Mouse (Mus musculus) 3134 (cell line): ENCODE results near the gene Cdk6.
A peak's percentile ranks its signal among the peaks of the same experiment; 100 is the strongest.
"Not testable (repeated sequence)": the region's sequence is repeated elsewhere in the genome, so short reads cannot be mapped to it uniquely, and the experiment has no call there.

Experiments used
- DNase-seq: peaks from one replicate; pipeline ENCODE4 v3.0.0-alpha.2; 2011; ENCODE audit warnings: low spot score; ENCODE audit not compliant: insufficient read length; ENCODE audit errors: extremely low read depth

Gene Cdk6

GRCm38 (mm10) chr5:3418183-3418582, 76.9 kb downstream of the Cdk6 start:
- DNase-seq: not testable (repeated sequence)

DNA sequence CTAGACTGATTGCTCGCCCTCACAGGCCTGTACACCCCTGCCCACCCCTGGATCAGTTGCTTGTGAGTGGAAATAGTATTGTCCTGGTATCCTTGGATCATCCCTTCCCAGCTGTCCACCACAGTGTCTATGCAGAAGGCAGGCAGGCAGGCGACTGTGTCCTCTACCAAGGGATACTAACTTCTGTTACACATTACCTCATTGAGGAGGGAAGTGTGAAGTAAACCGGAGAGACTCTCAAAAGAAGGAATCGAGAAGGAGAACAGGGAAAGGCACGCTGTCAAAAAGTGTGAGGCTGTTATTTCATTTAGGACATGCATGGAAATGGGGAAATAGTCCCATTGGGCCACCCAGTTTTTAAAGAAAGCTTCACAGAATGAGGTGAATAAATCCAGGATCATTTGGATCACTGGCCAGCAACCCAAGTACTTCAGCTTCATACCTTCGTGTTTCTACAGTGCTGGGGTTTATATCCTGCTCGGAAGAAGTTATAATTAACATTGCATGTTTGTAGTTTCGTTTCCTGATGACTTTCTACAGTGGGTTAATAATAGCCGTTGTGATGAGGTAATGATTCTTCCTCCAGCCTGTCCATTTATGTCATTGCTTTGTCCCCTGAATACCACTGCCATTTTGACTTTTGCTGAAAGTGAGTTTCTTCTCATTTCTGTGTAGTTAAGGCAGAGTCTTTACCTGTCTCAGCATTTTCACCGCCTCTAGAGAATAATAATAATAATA, 79.0 kb downstream of the Cdk6 start:
- DNase-seq: no peak

DNA sequence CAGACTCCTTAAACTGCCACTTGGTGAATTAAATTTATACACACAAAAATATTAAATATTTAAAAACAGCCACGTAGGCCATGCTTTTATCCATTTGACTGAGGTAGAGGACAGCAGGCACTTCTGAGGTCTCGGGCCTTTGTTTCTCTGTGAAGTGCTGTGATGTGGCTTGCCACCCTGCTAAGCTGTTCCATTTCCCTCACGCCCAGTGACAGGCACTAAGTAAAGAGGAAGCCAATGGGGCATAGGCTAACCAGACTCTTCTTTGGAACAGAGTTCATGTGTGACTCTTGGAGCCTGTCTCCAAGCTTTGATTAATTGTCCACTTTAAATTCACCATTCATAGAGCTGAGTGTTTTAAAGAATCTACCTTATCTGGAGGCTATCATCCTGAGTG, 79.5 kb downstream of the Cdk6 start:
- no peak for DNase-seq

- DNase-seq: peak; percentile 25
Observed at GRCm38 (mm10) chr5:3433131-3433700, 91.9 kb downstream of the Cdk6 start.

GRCm38 (mm10) chr5:3434105-3434504, 92.8 kb downstream of the Cdk6 start:
- not testable (repeated sequence) for DNase-seq

DNA sequence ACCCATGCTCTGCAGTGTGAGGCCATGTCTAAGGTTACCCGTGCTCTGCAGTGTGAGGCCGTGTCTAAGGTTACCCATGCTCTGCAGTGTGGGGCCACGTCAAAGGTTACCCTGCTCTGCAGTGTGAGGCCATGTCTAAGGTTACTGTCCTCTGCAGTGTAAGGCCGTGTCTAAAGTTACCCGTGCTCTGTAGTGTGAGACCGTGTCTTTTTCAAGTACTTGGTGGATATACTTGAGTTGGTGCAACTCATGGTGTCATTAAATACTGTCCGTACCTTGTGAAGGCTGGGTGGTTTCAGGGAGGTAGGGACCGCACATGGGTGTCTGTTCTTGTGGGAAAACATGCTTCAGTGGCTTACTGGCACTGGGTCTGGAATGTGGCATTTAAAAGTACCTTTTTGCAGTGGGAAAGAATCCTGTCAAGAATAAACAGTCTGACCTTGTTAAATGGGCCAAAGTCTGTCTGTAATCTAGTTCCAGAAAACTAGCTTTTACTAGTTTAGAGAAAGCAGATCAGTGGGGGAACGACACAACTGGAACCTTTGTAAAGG, 97.2 kb downstream of the Cdk6 start:
- DNase-seq: not testable (repeated sequence)

GRCm38 (mm10) chr5:3439386-3439785, 98.1 kb downstream of the Cdk6 start:
- not testable (repeated sequence) for DNase-seq

DNA sequence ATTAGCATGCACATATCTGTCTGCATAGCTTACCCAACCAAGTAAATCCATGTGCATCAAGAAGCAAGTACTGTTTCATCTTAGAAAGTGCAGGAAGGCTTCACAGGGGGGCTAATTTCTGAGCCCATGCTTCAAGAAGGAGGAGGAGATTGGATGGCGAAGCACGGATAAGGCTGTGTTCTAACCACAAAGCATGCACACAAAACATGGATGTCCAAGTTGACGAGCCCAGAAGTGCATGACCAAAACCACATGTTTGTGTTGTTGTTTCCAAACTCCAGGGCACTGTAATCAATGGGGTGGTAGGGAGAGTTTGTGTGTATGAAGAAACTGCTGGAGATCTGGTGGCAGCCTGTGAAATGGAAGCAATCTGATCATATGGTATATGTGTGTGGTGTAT, 101.2 kb downstream of the Cdk6 start:
- not testable (repeated sequence) for DNase-seq

GRCm38 (mm10) chr5:3451233-3451632, 109.9 kb downstream of the Cdk6 start:
- DNase-seq: not testable (repeated sequence)

DNA sequence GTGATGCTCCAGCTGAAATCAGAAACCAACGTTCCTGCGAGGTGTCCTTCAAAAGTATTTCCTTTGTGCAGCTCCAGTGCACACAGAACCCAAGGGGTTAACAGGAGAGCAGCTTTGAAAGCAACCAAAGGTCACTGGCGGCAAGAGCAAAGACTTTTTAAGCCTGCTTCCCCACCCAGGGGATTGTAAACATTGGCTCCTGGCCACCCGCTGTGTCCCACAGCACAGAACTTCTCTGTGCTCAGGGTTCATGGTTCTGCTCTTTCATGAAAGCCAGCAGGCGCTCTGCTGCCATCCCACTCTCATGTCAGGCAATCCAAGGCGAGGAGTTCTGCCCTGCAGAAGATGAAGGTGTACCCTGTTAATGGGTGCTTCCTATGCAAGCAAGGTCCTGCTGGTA, 112.7 kb downstream of the Cdk6 start:
- not testable (repeated sequence) for DNase-seq

DNA sequence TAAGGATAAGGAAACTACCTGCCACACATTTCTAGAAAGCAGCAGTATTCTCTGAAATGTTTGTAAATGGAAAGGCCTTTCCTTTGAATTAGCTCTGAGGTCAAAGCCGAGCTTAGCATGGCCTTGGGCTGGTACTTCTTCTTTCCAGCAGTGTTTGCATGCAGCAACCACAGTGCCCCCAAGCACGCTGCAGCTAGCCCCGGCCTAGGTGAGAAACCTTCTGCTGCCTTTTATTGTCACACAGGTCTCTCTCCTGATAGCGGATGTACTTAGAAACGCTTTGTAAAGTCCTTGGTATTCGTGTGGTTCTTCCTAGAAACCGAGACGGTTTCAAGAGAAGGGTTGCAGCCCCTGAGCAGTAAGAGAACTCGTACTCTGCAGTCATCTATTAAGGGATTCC, 119.6 kb downstream of the Cdk6 start:
- no peak for DNase-seq

DNA sequence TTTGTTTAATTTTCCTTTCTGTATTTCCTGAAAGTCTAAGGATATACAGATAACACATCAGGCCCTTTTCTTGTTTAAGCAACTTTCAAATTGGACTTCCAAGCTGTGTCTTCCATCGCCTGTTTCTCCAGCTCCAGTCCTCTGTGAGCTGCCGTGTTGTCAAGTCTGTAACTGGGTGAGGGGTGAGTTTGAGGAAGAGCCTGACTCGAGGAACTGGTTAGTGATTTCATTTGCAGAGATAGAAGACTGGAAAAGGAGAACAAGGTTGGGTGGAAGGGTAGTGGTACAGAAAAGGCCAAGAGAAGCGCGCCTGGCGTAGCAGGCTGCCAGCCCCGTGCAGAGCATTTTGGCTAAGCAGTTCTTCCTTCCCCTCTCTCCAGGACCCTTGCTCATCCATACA, 120.1 kb downstream of the Cdk6 start:
- no peak for DNase-seq

DNA sequence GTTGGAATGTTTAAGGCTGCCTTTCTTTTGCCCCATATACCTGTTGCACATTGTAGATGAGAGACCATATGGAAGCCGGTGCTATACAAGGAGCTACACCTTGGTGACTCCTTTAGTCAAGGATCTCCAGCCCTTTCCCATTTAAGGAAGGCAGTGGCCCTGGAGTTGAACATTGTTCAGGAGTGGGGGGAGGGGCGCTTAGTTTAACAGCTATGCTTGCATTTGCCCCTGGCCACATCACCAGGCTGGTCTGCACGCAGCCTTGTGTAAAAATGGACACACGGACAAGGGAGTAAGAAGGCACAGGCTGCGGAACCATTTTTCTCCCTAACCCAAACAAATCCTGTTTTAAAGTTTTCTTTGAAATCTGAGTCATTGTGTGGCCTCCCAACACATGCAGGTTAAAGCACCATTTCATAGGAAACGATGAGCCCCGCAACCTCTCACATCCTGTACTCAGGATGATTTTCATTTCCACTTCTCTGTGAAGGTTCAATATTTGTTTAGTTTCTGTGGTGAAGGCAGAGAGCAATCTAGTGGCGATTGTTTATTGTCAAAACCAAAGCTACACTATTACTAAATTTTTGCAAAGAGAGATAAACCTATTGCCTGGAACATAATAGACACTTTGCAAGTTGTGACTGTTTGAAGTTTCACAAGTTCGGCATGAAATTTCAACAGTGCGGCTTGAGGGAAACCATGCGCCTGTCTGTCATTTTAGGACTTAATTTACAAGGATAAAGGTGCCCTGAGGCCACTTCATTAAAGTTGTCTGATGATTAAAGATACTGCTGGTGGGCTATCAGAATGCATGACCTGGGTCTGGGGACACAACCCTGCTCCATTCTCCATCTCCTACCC, 121.8 kb downstream of the Cdk6 start:
- DNase-seq: no peak

GRCm38 (mm10) chr5:3463758-3464157, 122.5 kb downstream of the Cdk6 start:
- no peak for DNase-seq

- no peak for DNase-seq
Observed at GRCm38 (mm10) chr5:3466069-3466877, 125.0 kb downstream of the Cdk6 start.

DNA sequence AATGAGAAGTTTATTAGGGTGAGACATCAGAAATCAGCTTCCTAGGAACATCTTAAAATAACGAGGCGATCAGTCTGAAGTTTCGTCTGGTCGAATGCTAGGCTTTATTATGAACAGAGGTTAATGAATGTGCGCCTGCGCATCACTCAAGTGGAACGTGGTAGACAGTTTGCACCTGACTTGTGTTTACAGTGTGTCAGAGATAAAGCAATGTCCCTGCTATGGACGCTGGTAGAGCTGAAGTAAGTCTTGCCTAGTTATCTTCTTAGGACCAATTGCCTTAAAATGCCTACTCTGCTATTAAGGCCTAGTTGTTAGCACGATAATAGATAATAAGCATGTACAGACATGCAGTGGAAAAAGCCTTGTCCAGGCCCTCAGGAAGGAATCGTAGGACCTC, 129.6 kb downstream of the Cdk6 start:
- DNase-seq: no peak

DNA sequence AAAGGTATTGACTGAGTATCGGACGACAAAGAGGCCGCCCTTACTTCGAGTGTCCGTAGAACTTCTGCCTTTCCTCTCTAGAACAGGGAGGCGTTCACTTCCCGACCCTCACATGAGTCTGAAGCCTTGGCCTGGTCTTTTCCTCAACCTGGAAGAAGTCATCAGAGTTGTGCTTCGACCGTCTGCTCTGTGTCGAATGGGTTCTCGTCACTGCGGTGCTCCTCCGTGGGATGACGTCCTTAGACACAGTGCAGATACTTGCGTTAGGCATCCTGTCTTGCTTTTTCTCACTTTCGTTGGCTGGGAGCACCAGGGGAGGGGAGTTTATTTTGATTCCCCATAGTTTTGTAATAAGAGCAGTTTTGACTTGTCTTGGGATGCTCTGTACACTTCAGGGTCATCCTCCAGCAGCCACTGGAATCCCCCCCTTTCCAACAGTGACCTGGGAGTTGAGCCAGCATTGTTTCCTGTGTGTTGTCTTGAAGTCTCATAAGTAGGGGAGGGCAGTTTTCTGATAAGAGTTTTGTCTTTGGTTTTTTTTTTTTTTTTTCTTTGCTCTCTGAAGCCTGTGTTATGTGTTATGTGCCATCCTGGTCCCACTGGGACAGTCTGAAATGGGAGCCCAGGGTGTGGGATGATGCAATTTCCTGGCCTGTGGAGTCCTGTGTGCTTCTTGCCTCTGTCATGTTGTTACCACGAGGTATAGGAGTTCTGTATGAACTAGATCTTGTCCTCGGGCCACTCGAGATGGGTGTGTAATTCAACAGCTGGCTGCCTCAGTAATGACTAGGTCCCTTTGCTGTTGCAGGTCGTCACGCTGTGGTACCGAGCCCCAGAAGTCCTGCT, 131.2 kb downstream of the Cdk6 start:
- no peak for DNase-seq

- no peak for DNase-seq
Observed at GRCm38 (mm10) chr5:3477711-3478110, 136.4 kb downstream of the Cdk6 start.

DNA sequence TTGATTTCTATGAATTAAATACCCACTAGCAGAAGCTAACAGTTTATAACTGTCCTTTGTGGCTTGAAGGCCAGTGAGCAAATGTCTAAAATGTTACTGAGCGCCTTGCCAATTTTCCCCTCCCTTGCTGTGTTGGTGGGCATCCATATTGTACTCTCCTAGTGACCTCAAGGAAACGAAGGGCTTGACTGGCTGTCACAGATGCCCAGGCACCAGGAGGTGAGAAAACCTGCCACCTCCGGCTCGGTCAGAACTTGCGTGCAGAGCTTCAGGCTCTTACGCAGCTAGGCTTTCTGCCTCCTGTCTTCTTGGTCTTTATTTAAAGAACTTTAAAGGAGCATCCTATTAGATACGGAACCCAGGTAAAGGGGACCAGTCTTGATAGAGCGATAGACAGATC, 136.9 kb downstream of the Cdk6 start:
- no peak for DNase-seq
